Mouse (Mus musculus) thymus, adult 2 months (tissue): Measurements from ENCODE around the gene Pnmal1. TPM values are rescaled to one million over a fixed set of nuclear protein-coding genes. Genes with fewer than 3 reads are reported as not detected.

Experiments
- DNase-seq: peaks from one replicate; pipeline ENCODE4 v3.0.0; 2021
- H3K27ac ChIP-seq: fragments of 200-500 bp; 2 replicates; pipeline ENCODE4 v1.5.1; 2012; ENCODE audit warnings: low read length, control low read depth; ENCODE audit not compliant: control insufficient read depth, insufficient read depth
- H3K27me3 ChIP-seq: fragments of 200-500 bp; 2 replicates; pipeline ENCODE4 v1.6.1; 2012; ENCODE audit warnings: mild to moderate bottlenecking, low read length, moderate library complexity, mixed read lengths; ENCODE audit not compliant: control insufficient read depth, insufficient read depth
- H3K36me3 ChIP-seq: fragments of 200-500 bp; 2 replicates; pipeline ENCODE4 v1.6.1; 2012; ENCODE audit warnings: mild to moderate bottlenecking, low read length, moderate library complexity; ENCODE audit not compliant: control insufficient read depth, insufficient read depth
- H3K4me1 ChIP-seq: fragments of 200-500 bp; replicated peaks from 2 replicates; pipeline ENCODE4 v1.6.1; 2012; ENCODE audit warnings: low read length; ENCODE audit not compliant: control insufficient read depth, insufficient read depth
- H3K4me3 ChIP-seq: fragments of 200-500 bp; 2 replicates; pipeline ENCODE4 v1.5.1; 2012; ENCODE audit warnings: mild to moderate bottlenecking, low read length, control low read depth, moderate library complexity; ENCODE audit not compliant: control insufficient read depth, insufficient read depth
- CTCF ChIP-seq: fragments of 200-500 bp; IDR thresholded peaks from 2 replicates; pipeline ENCODE4 v1.5.1; 2012; ENCODE audit warnings: mild to moderate bottlenecking, control low read depth, low read length, moderate library complexity, borderline replicate concordance; ENCODE audit not compliant: control insufficient read depth, poor library complexity, insufficient read depth; ENCODE audit errors: extremely low read depth
- POLR2A ChIP-seq: fragments of 200-500 bp; IDR thresholded peaks from 2 replicates; pipeline ENCODE4 v1.6.1; 2012; ENCODE audit warnings: mild to moderate bottlenecking, low read length, control low read depth, moderate library complexity; ENCODE audit not compliant: control insufficient read depth, poor library complexity, insufficient read depth; ENCODE audit errors: extremely low read depth
- WGBS: fragments of 180-500 bp; shearing (Covaris S2); methylation state at CpG from one replicate; pipeline ENCODE4 v1.1.7; 2018; 5-methylcytosine and 5-hydroxymethylcytosine counted together
- polyA plus RNA-seq: library from polyadenylated mRNA; depleted of rRNA; stranded (reverse); fragments of >200 nt; gene quantifications from 2 replicates; pipeline ENCODE4 v1.2.3, GENCODE M21; 2012

Pnmal1 gene
- polyA plus RNA-seq, 1 experiment, result not detected

- DNase-seq, result no peak
- no peak for TF ChIP-seq POLR2A
- TF ChIP-seq CTCF, result no peak
- WGBS, result 6% methylated on average over 52 of the region's 53 CpGs
- Histone ChIP-seq H3K4me3 (no peak overlapping the region), H3K4me1 (peaks cover 40% of the 10 kb centered on the region), H3K27ac (no peak overlapping the region), H3K36me3 (no peaks in the 10 kb centered on the region), H3K27me3 (peaks cover 20% of the 10 kb centered on the region; the same call in 1 of the 2 replicates)
Observed at GRCm38 (mm10) chr7:16946441-16947348, 12.8 kb upstream of the Pnmal1 start.

- no peak for DNase-seq
- Histone ChIP-seq H3K4me3 (no peak overlapping the region), H3K27ac (no peak overlapping the region), H3K4me1 (peaks cover 40% of the 10 kb centered on the region), H3K27me3 (peaks cover 20% of the 10 kb centered on the region; the same call in 1 of the 2 replicates), H3K36me3 (no peaks in the 10 kb centered on the region)
- no peak for TF ChIP-seq POLR2A
- TF ChIP-seq CTCF, result no peak
- WGBS, result 33% methylated on average over 22 of the region's 22 CpGs
Observed at GRCm38 (mm10) chr7:16947349-16947895, 12.1 kb upstream of the Pnmal1 start.

GRCm38 (mm10) chr7:16947959-16948361 is 11.5 kb upstream of the Pnmal1 start:
- DNase-seq, result no peak
- Histone ChIP-seq H3K27me3 (peaks cover 20% of the 10 kb centered on the region; the same call in 1 of the 2 replicates), H3K4me1 (peaks cover 40% of the 10 kb centered on the region), H3K27ac (no peak overlapping the region), H3K36me3 (no peaks in the 10 kb centered on the region), H3K4me3 (no peak overlapping the region)
- 35% methylated on average over 4 of the region's 4 CpGs for WGBS
- TF ChIP-seq POLR2A (no peak), CTCF (no peak)

GRCm38 (mm10) chr7:16948923-16949458 is 10.5 kb upstream of the Pnmal1 start:
- H3K27ac ChIP-seq, result no peak overlapping the region
- peaks cover 20% of the 10 kb centered on the region; the same call in 1 of the 2 replicates for H3K27me3 ChIP-seq
- DNase-seq, result no peak
- H3K4me1 ChIP-seq, result peaks cover 34% of the 10 kb centered on the region
- no peak for TF ChIP-seq CTCF
- no peak for TF ChIP-seq POLR2A
- no peak overlapping the region for H3K4me3 ChIP-seq
- 88% methylated on average over 8 of the region's 8 CpGs for WGBS
- no peaks in the 10 kb centered on the region for H3K36me3 ChIP-seq

- H3K27me3 ChIP-seq, result peaks cover 17% of the 10 kb centered on the region; the same call in 1 of the 2 replicates
- WGBS, result 11% methylated on average over 29 of the region's 29 CpGs
- H3K36me3 ChIP-seq, result no peaks in the 10 kb centered on the region
- peak; percentile 91 for TF ChIP-seq CTCF
- TF ChIP-seq POLR2A, result peak; percentile 24; the same call in 1 of the 2 replicates
- DNase-seq, result peak; percentile 83
- no peak overlapping the region for H3K27ac ChIP-seq
- peak overlapping the region; percentile 42 for H3K4me3 ChIP-seq
- peaks cover 24% of the 10 kb centered on the region for H3K4me1 ChIP-seq
Observed at GRCm38 (mm10) chr7:16949908-16950841, 9.3 kb upstream of the Pnmal1 start.
